Mouse (Mus musculus) cerebellum, adult 2 months (tissue): ENCODE data around the gene Col17a1. TPM values are rescaled to one million over a fixed set of nuclear protein-coding genes. Genes with fewer than 3 reads are reported as not detected.

Source experiments
- DNase-seq, 2 experiments: peaks; one replicate each; pipeline ENCODE4 v3.0.0; 2021
- H3K27ac ChIP-seq: fragments of 200-500 bp; 2 replicates; pipeline ENCODE4 v1.5.1; 2012; ENCODE audit warnings: low read length, control low read depth, inconsistent platforms; ENCODE audit not compliant: insufficient read depth
- H3K27me3 ChIP-seq: fragments of 200-500 bp; 2 replicates; pipeline ENCODE4 v1.6.1; 2012; ENCODE audit warnings: inconsistent platforms, mild to moderate bottlenecking, low read length, moderate library complexity; ENCODE audit not compliant: control insufficient read depth, insufficient read depth
- H3K4me1 ChIP-seq: fragments of 200-500 bp; 2 replicates; pipeline ENCODE4 v1.6.1; 2011; ENCODE audit warnings: low read length; ENCODE audit not compliant: control insufficient read depth, insufficient read depth
- H3K4me3 ChIP-seq: fragments of 200-500 bp; replicated peaks from 2 replicates; pipeline ENCODE3; 2011; ENCODE audit warnings: mild to moderate bottlenecking, low read depth, low read length, control low read depth; ENCODE audit not compliant: insufficient read depth
- CTCF ChIP-seq: fragments of 200-500 bp; IDR thresholded peaks from 2 replicates; pipeline ENCODE4 v1.5.1; 2011; ENCODE audit warnings: low read depth, mild to moderate bottlenecking, control low read depth, low read length, moderate library complexity, borderline replicate concordance; ENCODE audit not compliant: insufficient read depth
- POLR2A ChIP-seq: fragments of 200-500 bp; IDR thresholded peaks from 2 replicates; pipeline ENCODE4 v1.6.1; 2011; ENCODE audit warnings: low read length, control low read depth, borderline replicate concordance; ENCODE audit not compliant: insufficient read depth
- WGBS: fragments of 180-500 bp; shearing (Covaris S2); methylation state at CpG from one replicate; pipeline ENCODE4 v1.1.7; 2018; 5-methylcytosine and 5-hydroxymethylcytosine counted together
- polyA plus RNA-seq: library from polyadenylated mRNA; depleted of rRNA; stranded (reverse); fragments of >200 nt; gene quantifications from 2 replicates; pipeline ENCODE4 v1.2.3, GENCODE M21; 2012

The Col17a1 gene
- polyA plus RNA-seq, 1 experiment = 3.6 TPM

- 85% methylated on average over 9 of the region's 9 CpGs for WGBS
These were observed 32.0 kb downstream of the Col17a1 start for GRCm38 (mm10) chr19:47659765-47660408.

GRCm38 (mm10) chr19:47658914-47659535 lies 32.9 kb downstream of the Col17a1 start:
- Histone ChIP-seq H3K4me1 (peaks cover 4% of the 10 kb centered on the region), H3K27me3 (no peaks in the 10 kb centered on the region), H3K27ac (no peak overlapping the region), H3K4me3 (no peak overlapping the region)
- WGBS = 14% methylated on average over 5 of the region's 5 CpGs
- DNase-seq = peak; percentile 56 to 62
- TF ChIP-seq CTCF (peak; percentile 88), POLR2A (no peak)

More at GRCm38 (mm10) chr19:47659765-47660408, 32.0 kb downstream of the Col17a1 start:
- DNase-seq = no peak
- TF ChIP-seq POLR2A (no peak), CTCF (no peak)
- no peak overlapping the region for H3K27ac ChIP-seq
- H3K4me3 ChIP-seq = no peak overlapping the region
- H3K27me3 ChIP-seq = no peaks in the 10 kb centered on the region
- H3K4me1 ChIP-seq = peaks cover 3% of the 10 kb centered on the region

- 47% methylated on average over 11 of the region's 11 CpGs for WGBS
- TF ChIP-seq POLR2A (no peak), CTCF (no peak)
These were observed 37.0 kb downstream of the Col17a1 start for GRCm38 (mm10) chr19:47654896-47655295.

GRCm38 (mm10) chr19:47653173-47653572 lies 38.7 kb downstream of the Col17a1 start:
- no peak for DNase-seq
- WGBS = 77% methylated on average over 8 of the region's 8 CpGs
- peaks cover 4% of the 10 kb centered on the region; the same call in 1 of the 2 replicates for H3K4me1 ChIP-seq

More at GRCm38 (mm10) chr19:47654896-47655295, 37.0 kb downstream of the Col17a1 start:
- H3K4me1 ChIP-seq = peaks cover 4% of the 10 kb centered on the region
- no peak overlapping the region for H3K27ac ChIP-seq
- no peak overlapping the region for H3K4me3 ChIP-seq
- DNase-seq = peak in 1 of 2 experiments; percentile 26
- no peaks in the 10 kb centered on the region for H3K27me3 ChIP-seq

GRCm38 (mm10) chr19:47652255-47652654 lies 39.6 kb downstream of the Col17a1 start:
- H3K4me1 ChIP-seq = peaks cover 4% of the 10 kb centered on the region; the same call in 1 of the 2 replicates
- no peak overlapping the region for H3K4me3 ChIP-seq
- no peak overlapping the region for H3K27ac ChIP-seq
- WGBS = 77% methylated on average over 8 of the region's 8 CpGs
- DNase-seq = no peak
- H3K27me3 ChIP-seq = no peaks in the 10 kb centered on the region
- TF ChIP-seq POLR2A (no peak), CTCF (no peak)

More at GRCm38 (mm10) chr19:47653173-47653572, 38.7 kb downstream of the Col17a1 start:
- no peak for TF ChIP-seq CTCF
- no peak for TF ChIP-seq POLR2A
- H3K4me3 ChIP-seq = no peak overlapping the region
- H3K27me3 ChIP-seq = no peaks in the 10 kb centered on the region
- no peak overlapping the region for H3K27ac ChIP-seq

DNA sequence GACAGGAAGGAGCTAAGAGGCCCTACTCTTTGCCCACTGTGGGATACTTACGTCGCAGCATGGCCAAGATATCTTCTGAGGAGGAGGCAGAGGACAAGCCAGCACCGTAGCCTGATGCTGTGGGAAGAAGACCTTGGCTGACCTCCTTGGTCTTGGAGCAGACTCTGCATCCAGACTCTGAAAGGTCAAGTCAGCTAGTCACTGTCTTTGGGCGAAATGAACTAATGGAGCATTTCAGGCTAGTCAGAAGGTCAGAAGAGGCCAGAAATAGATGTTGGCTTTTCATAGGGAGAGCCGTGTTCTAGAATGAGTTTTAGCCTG lies 40.8 kb downstream of the Col17a1 start:
- no peak for TF ChIP-seq CTCF
- no peak for TF ChIP-seq POLR2A
- WGBS = 91% methylated on average over 5 of the region's 5 CpGs

DNA sequence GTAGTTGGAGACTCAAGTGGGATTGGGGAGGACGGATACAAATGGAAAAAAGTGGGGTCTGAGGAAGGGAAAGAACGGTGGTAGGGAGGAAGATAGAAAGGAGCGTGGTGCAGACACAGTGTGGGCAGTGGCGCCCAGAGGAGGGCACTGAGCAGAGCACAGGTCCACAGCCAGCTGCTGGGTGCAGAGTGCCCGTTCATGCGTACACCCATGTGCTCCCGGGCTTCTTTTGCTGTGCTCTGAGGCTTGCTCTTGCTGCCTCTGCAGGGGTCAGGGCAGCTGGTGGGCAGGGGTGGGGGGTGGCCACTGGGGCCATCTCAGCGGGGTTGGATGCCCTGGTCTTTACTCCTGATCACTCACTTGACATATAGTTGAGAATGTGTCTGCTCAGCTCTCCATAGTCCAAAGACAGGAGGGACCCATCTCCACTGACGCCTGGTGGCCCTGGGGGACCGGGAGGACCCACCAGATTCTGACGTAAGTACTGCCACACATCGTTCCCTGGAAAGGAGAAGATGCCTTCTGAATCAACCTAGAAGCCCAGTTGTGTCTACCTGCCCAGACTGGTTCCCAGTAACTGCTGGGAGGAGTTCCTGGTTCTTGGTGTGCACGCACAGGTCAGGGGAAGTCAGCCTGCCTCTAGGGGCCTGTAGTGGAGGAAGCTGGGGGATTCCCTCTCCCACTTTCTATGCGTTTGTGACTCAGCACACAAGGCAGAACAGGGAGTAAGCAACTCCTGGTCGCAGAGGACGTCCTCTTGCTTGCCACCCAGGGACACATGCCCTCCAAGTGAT lies 41.3 kb downstream of the Col17a1 start:
- no peak overlapping the region for H3K4me3 ChIP-seq
- H3K4me1 ChIP-seq = peaks cover 12% of the 10 kb centered on the region
- 82% methylated on average over 16 of the region's 16 CpGs for WGBS
- TF ChIP-seq CTCF = no peak
- no peak for TF ChIP-seq POLR2A
- DNase-seq = peak in 1 of 2 experiments; percentile 6
- no peaks in the 10 kb centered on the region for H3K27me3 ChIP-seq
- no peak overlapping the region for H3K27ac ChIP-seq

More for the DNA sequence above, 40.8 kb downstream of the Col17a1 start:
- no peaks in the 10 kb centered on the region for H3K27me3 ChIP-seq
- no peak overlapping the region for H3K4me3 ChIP-seq
- no peak overlapping the region for H3K27ac ChIP-seq
- H3K4me1 ChIP-seq = peaks cover 12% of the 10 kb centered on the region
- DNase-seq = no peak
